Mouse (Mus musculus): Measurements from ENCODE around the gene Spns1. TPM values are rescaled to one million over a fixed set of nuclear protein-coding genes. Genes with fewer than 3 reads are reported as not detected.

The Spns1 gene
- total RNA-seq, 2 experiments from 2014 or later, result 87.5 to 89.6 TPM

GRCm38 (mm10) chr7:126373007-126373406 is 4.2 kb downstream of the Spns1 start:
- DNase-seq (ENCODE audit: extremely low spot score in 1 of 2, low spot score in 1 of 2), result no peak

GRCm38 (mm10) chr7:126369393-126369792 is 7.9 kb downstream of the Spns1 start, which contains the start of gene Lat:
Gene Lat (minus strand): TSS chr7:126369570.
- DNase-seq (ENCODE audit: extremely low spot score in 1 of 2, low spot score in 1 of 2), result no peak

DNA sequence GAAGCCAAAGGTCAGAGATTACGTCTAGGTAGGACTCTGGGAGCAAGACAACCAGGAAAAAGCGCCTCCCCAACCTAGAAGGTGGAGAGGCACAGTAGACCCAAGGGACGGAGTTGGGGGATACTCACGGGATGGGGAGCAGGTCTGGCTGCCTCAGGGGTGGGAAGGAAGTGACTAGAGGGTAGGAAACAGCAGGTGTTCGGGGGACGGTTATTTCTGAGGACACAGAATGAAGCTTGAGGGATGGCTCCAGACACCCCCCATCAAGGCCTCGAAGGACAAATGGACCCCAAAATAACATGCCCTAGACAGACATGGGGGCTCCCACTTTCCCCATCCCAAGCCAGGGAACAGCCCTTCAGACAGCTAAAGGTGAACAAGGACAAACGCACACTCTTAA is 8.9 kb downstream of the Spns1 start:
- no peak for DNase-seq (ENCODE audit: extremely low spot score in 1 of 2, low spot score in 1 of 2)

- no peak for DNase-seq (ENCODE audit: extremely low spot score in 1 of 2, low spot score in 1 of 2)
Measured at GRCm38 (mm10) chr7:126367636-126368035, 9.6 kb downstream of the Spns1 start.

DNA sequence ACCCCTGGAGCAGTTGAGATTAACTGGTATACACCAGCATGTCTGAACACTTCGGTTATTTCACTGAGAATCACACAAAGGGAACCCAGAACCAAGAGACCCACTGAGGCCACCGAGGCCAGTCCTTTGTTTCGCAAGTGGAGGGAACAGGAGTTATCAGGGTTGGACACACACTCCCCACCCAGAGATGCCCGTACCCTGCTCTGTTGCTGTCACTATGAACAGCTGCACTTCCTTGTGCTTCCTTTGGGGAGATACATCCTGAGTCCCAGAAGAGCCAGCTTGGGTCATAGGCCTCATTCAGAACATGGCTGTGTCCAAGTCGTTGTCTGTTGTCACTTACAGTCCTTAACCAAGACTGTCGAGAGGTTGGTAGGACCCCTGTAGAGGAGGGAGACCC is 14.2 kb downstream of the Spns1 start:
- DNase-seq (ENCODE audit: extremely low spot score in 1 of 2, low spot score in 1 of 2), result no peak

GRCm38 (mm10) chr7:126359049-126359448 is 18.2 kb downstream of the Spns1 start:
- no peak for DNase-seq (ENCODE audit: extremely low spot score in 1 of 2, low spot score in 1 of 2)

DNA sequence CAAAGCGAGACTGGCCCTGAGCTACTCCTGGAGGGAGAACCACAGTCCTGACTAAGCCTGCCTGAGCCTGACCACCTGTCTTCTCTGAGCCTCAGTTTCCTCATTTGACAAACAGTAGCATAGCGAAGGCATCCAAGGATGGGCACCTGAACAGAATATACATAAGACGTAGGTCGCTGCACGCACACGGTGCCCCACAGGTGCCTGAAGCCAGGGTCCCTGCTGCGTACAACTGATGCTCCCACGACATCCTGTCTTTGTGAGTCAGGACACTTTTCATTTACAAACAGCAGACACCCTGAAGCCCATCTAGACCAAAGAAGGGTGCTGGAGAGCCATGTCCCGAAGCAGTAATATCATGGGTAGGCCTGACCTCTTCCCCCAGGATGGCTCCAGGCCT is 18.8 kb downstream of the Spns1 start:
- DNase-seq (ENCODE audit: extremely low spot score in 1 of 2, low spot score in 1 of 2), result no peak

- DNase-seq (ENCODE audit: extremely low spot score in 1 of 2, low spot score in 1 of 2), result no peak
Measured at GRCm38 (mm10) chr7:126357838-126358237, 19.4 kb downstream of the Spns1 start.

DNA sequence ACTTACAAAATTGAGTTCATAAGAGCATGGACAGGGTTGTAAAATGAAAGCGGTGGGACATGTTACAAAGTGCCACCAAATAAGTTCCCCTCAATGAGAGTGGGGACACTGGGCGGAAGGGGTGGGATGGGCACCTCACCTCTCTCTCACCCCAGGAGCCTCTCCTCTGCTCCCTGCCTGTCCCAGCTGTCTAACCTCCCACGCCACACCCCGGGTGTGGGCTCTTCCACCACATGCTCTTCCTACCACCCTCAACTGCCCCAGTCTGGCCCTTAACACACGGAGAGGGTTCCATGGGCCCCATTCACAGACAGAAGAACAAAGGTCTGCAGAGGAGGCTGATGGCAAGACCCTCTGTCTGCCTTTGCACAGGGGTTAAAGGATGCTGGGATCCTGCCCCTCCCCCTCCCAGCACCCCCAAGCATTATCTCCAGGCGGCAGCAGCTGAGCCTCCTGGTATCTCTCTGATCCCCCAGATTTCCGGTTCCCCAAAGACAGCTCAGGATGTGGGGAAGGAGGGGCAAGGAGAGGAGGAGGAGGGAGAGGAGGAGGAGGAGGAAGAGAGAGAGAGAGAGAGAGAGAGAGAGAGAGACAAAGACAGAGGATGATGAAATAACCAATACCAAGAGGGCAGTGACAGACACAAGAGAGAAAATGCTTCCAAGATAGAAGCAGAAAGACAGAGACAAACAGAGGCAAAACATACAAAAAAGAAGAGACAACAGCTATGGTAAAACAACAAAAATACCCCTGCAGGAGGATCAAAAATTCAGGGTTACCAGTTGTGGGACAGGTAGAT is 20.3 kb downstream of the Spns1 start:
- no peak for DNase-seq (ENCODE audit: extremely low spot score in 1 of 2, low spot score in 1 of 2)

GRCm38 (mm10) chr7:126355847-126356597 is 21.2 kb downstream of the Spns1 start:
- DNase-seq (ENCODE audit: extremely low spot score in 1 of 2, low spot score in 1 of 2), result peak in 1 of 2 experiments; percentile 36

DNA sequence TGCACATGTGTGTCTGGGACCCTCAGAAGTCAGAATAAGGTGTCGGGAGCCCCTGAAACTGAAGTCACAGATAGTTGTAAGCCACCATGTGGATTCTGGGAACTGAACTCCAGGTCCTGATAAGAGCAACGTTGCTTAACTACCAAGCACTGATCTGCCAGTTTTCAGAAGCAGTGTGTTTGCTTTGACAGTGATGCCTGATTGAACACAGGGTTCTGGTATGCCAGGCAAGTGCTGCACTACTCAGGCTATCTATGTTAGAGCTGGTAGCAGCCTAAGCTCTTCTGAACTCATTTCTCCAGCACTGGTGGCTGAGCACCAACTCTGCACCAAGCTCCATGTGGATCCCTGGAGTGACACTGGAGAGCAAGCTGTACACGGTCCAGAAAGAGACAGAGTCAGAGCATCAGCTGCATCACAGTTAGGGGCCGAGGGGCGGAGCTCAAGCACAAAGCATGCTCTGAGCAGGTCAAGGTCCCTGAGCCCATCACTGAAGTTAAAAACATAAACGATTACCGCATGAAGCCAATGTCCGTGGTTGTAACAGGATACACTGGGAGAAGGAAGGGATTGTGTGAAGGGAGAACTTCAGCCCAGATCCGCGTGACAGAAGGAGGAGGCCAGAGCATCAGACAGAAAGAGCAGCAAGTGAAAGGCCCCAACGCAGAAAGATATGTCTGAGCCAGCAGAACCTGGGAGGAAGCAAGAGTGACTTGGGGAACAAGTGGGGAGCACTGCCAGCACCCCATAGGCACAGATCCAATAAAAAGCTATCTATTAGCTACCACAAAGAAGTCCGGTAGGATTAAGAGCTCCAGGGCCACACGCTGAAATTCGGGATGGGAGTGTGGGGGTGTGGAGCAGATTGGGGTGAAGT is 22.3 kb downstream of the Spns1 start:
- DNase-seq (ENCODE audit: extremely low spot score in 1 of 2, low spot score in 1 of 2), result no peak

DNA sequence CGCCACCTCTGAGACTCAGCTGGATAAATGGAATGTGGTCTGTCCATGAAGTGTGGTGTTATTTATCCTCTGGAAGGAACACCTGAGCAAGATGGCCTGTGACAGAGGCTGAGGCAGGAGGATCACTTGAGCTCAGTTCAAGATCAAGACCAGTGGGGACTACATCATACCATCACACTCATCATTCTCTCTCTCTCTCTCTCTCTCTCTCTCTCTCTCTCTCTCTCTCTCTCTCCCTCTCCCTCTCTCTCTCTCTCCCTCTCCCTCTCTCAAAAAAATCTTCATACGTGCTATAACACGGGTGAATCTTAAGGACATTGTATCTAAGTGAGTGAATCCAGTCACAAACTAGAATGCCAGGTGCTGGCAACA is 23.3 kb downstream of the Spns1 start:
- no peak for DNase-seq (ENCODE audit: extremely low spot score in 1 of 2, low spot score in 1 of 2)

DNA sequence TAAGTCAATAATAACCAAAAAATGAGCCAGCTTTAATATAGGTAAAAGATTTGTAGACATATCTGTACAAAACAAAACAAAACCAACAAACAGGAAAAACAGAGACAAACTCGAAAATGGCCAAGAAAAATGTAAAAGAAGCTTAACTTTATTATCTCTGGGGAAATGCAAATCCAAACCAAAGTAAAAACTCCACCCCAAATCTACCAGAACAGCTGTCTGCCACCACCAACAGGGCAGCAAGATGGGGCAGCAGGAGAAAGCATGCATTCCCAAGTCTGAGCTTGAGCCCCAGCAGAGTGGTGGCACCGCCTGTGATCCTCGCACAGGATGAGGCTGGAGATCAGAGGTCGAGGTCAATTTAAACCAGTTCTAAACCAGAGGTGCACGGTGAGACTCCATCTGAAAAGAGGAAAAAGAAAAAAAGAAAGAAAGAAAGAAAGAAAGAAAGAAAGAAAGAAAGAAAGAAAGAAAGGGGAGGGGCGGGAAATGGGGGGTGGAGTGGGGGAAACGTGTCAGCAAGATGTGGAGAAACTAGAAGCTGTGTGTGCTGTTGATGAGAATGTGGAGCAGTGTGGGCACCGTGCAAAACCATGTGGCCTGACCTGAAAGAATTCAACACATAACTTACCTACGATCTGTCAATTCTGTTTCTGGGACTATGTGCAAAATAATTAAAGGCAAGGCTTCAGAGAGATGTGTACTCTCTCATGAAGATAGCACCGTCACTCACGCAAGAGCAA is 23.8 kb downstream of the Spns1 start:
- DNase-seq (ENCODE audit: extremely low spot score in 1 of 2, low spot score in 1 of 2), result no peak

DNA sequence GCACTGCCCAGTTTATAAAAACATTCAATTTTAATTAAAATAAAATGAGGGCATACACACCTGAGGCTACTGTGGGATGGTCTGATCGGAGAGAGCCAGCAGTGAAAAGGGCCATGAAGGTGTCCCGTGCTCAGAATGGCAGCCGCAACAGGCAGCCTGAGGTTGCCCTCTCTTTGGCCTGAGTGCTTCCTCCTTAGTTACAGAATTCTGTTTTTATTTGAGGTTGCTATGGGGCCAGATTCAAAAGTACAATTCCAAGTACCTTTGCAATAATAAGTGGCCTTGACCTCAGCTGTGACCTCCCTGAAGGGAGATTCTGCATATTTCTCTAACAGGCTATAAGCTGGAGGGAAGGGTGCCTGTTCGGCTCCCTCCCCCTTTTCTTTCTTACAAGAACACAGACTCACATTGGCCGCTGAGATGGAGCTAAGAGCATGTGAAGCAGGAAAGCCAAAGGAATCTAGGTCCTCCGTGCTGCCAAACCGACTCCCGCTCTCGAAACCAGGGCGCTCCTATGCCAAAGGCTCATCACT is 25.8 kb downstream of the Spns1 start:
- no peak for DNase-seq (ENCODE audit: extremely low spot score in 1 of 2, low spot score in 1 of 2)

DNA sequence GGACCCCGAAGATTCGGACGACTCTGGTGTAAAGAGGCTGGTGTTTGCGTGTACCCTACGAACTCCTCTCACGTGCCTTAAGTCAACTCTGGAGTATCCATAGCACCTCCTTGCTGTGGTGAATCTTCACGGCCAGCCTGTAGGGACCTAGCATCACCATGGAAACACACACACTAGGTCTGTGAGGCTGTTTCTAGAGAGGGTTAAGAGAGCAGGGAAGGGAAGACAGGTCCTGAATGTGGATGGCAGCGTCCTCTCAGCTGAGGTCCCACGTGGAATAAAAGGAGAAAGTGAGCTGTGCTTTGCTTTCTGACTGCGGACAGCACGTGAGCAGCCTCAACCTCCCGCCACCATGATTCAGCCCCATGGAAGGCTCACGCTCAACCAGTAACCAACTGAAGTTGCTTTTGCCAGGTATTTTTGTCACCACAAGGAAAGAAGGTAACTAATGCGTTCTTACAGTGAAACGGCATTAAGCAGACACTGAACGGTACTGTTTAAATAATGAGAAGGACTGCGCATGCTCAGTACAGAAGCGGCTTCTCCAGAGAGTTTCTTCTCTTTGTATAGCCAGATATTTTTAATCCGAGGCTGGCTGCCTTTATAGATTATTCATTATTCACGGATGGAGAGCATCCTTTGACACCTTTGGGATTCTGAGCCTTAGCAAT is 26.4 kb downstream of the Spns1 start:
- DNase-seq (ENCODE audit: extremely low spot score in 1 of 2, low spot score in 1 of 2), result no peak

DNA sequence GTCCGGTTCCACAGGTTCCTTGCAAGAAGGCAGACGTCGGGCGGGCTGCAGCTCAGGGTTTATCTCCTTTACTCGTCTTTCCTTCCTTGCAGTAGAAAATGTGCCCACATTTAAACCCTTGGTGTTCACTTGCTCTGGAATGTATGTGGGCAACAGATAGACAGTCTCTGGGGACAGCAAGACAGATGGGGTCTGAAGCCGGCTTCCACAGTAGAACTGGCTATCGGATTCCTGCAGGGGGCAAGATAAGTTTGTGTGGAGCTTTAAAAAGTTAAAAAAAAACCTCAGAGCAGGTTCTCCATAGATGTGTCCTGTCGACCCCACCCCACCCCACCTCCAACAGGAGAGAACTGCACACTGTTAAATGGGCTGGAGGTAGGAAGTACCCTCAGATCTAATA is 29.0 kb downstream of the Spns1 start:
- no peak for DNase-seq (ENCODE audit: extremely low spot score in 1 of 2, low spot score in 1 of 2)

DNA sequence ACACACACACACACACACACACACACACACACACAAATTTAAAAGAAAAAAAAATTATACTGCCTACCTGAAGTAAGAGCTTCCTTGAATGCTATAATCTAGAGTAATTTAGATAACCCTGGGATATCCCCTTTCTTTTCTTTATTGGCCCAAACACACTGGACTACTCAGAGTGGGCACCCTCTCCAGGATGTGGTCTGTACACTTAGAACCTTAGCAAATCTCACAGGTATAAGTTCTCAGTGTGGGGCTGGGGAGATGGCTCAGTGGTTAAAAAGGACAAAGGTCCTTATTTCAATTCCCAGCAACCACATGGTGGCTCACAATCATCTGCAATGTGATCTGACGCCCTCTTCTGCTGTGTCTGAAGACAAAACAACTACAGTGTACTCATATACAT is 30.2 kb downstream of the Spns1 start:
- DNase-seq (ENCODE audit: extremely low spot score in 1 of 2, low spot score in 1 of 2), result no peak

- no peak for DNase-seq (ENCODE audit: extremely low spot score in 1 of 2, low spot score in 1 of 2)
Measured at GRCm38 (mm10) chr7:126345969-126346368, 31.3 kb downstream of the Spns1 start.

- DNase-seq (ENCODE audit: extremely low spot score in 1 of 2, low spot score in 1 of 2), result no peak
Measured at GRCm38 (mm10) chr7:126345557-126345956, 31.7 kb downstream of the Spns1 start.
